ENCODE assay signal across 1 mouse cellular context in the genomic region with DNA sequence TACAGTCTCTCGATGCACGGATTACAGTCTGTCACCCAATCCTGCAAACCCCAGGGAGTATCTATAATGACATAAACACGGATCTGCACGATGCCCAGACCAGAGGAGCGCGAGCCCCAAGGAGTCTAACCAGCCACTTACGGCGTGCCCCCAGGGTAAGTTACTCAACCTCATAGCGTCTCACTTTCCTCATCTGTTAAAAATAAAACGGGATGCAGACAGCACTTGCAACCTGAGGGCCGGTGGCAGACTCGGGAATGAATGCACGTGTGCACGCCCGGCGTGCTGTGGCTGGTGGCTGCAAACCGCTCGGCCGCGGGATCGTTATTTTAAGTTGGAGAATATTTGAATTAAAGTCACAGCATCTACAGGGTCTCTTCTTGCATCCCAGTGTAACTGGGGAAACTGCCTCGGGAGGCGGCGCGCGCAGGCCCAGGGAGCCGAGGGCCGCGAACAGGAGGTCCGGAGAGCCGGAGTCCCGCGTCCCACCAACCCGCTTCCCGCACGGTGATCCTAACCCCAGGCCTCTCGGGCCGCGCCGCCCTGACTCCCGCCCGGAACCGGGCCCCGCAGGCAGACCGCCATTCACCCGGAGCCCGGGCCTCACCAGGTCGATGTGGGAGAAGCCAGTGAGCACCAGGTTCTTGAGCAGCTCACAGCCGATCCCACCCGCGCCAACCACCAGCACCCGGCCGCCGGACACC.
A peak's percentile ranks its signal among the peaks of the same experiment; 100 is the strongest.
TF ChIP-seq lines count a peak whose summit lies in the region.

No protein-coding gene starts in this region.

TF ChIP-seq in MEL, 35 proteins besides CTCF, POLR2A, EP300 and RAD21:
- TF ChIP-seq MYC (IDR thresholded peaks at IDR 0.05; ENCODE audit: low read depth, low read length) = peak; percentile 74; the same call in 1 of the 2 replicates
- TF ChIP-seq MXI1 (IDR thresholded peaks at IDR 0.05; ENCODE audit: low read depth, low read length) = peak; percentile 90
- peak; percentile 67; the same call in 1 of the 2 replicates for TF ChIP-seq ZMIZ1 (IDR thresholded peaks at IDR 0.05; ENCODE audit: low read depth, low read length)
- TF ChIP-seq USF1 (IDR thresholded peaks at IDR 0.05; ENCODE audit: low read depth, low read length) = no peak
